Mouse (Mus musculus) limb, embryonic 14.5 days (tissue): ENCODE measurements around the gene Kcmf1. TPM values are rescaled to one million over a fixed set of nuclear protein-coding genes. Genes with fewer than 3 reads are reported as not detected.

ENCODE experiments used
- ATAC-seq: fragments of 200-750 bp; cut with Nextera tagmentation; 2 replicates; pipeline ENCODE4 v1.8.0; 2017; ENCODE audit warnings: low read depth, moderate number of reproducible peaks, moderate TSS enrichment; ENCODE audit not compliant: low FRiP score
- DNase-seq: peaks from one replicate; pipeline ENCODE4 v3.0.0-alpha.2; 2015; ENCODE audit warnings: low spot score
- H3K27ac ChIP-seq: fragments of 300-500 bp; sonication (generic); replicated peaks from 2 replicates; pipeline ENCODE4 v1.5.1; 2014; ENCODE audit warnings: low read depth, mild to moderate bottlenecking, low read length, moderate library complexity, mixed read lengths
- H3K27me3 ChIP-seq: fragments of 300-500 bp; sonication (generic); 2 replicates; pipeline ENCODE4 v1.6.1; 2014; ENCODE audit warnings: low read length, mixed read lengths; ENCODE audit not compliant: control insufficient read depth, insufficient read depth
- H3K36me3 ChIP-seq: fragments of 300-500 bp; sonication (generic); 2 replicates; pipeline ENCODE4 v1.6.1; 2014; ENCODE audit warnings: mild to moderate bottlenecking, low read length, moderate library complexity, mixed read lengths; ENCODE audit not compliant: control insufficient read depth, insufficient read depth
- H3K4me1 ChIP-seq: fragments of 300-500 bp; sonication (generic); 2 replicates; pipeline ENCODE4 v1.6.1; 2014; ENCODE audit warnings: antibody characterized with exemption, low read length, mixed read lengths; ENCODE audit not compliant: control insufficient read depth, insufficient read depth
- H3K4me2 ChIP-seq: fragments of 300-500 bp; sonication (generic); replicated peaks from 2 replicates; pipeline ENCODE4 v1.6.1; 2014; ENCODE audit warnings: low read depth, mild to moderate bottlenecking, low read length, moderate library complexity; ENCODE audit not compliant: severe bottlenecking
- H3K4me3 ChIP-seq: fragments of 300-500 bp; sonication (generic); replicated peaks from 2 replicates; pipeline ENCODE4 v1.5.1; 2014; ENCODE audit warnings: low read length
- H3K9ac ChIP-seq: fragments of 300-500 bp; sonication (generic); 2 replicates; pipeline ENCODE4 v1.6.1; 2014; ENCODE audit warnings: mild to moderate bottlenecking, low read depth, low read length, moderate library complexity; ENCODE audit not compliant: severe bottlenecking
- H3K9me3 ChIP-seq: fragments of 300-500 bp; sonication (generic); 2 replicates; pipeline ENCODE4 v1.6.1; 2016; ENCODE audit warnings: low read length; ENCODE audit not compliant: control insufficient read depth
- POLR2A ChIP-seq: fragments of 200-500 bp; IDR thresholded peaks from 2 replicates; pipeline ENCODE4 v1.8.0; 2012; ENCODE audit warnings: inconsistent platforms, mild to moderate bottlenecking, moderate library complexity, borderline replicate concordance; ENCODE audit not compliant: insufficient read depth, insufficient read length; ENCODE audit errors: extremely low read depth
- WGBS: fragments of 180-500 bp; shearing (Covaris S2); extraction: QIAGEN DNeasy Blood & Tissue Kit; methylation state at CpG from one replicate; pipeline ENCODE4 v1.1.7; 2014; 5-methylcytosine and 5-hydroxymethylcytosine counted together
- polyA plus RNA-seq, 2 experiments: library from polyadenylated mRNA; depleted of rRNA in 1 of 2; stranded (reverse) in 1 of 2; unstranded in 1 of 2; fragments of >200 nt; fragmentation: Nextera tagmentation in 1 of 2; extraction: Ambion mirVana in 1 of 2; gene quantifications; 2 replicates each; pipeline versions ENCODE4 v1.2.1 to v1.2.3; 2012 to 2014

The Kcmf1 gene
- polyA plus RNA-seq, 2 experiments: 61.4 to 119 TPM

DNA sequence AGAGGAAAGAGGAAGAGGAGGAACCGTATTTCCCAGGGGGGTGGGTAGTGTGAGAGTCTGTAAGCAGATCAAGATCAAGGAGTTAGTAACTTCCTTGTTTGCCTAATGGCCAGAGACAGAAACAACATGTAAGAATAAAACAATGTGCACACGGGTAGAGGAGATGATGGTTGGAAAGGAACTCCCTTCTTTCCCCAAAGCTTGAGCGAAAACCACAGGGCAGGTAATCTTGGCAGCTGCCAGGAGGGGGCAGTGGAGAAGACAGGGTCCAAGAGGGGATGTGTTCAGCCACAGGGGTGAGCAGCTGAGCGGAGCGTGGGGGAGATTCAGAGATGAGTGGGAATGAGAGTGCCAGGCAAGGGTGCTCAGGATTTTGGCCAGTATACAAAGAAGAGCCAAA is 48.1 kb downstream of the Kcmf1 start:
- Histone ChIP-seq H3K4me1 (no peaks in the 10 kb centered on the region), H3K9ac (no peak overlapping the region), H3K27me3 (no peaks in the 10 kb centered on the region), H3K27ac (no peak overlapping the region), H3K9me3 (no peaks in the 10 kb centered on the region), H3K4me2 (no peak overlapping the region), H3K36me3 (peaks cover 79% of the 10 kb centered on the region), H3K4me3 (no peak overlapping the region)
- DNase-seq: no peak
- 84% methylated on average over 5 of the region's 5 CpGs for WGBS
- ATAC-seq: no peak
- TF ChIP-seq POLR2A: no peak

DNA sequence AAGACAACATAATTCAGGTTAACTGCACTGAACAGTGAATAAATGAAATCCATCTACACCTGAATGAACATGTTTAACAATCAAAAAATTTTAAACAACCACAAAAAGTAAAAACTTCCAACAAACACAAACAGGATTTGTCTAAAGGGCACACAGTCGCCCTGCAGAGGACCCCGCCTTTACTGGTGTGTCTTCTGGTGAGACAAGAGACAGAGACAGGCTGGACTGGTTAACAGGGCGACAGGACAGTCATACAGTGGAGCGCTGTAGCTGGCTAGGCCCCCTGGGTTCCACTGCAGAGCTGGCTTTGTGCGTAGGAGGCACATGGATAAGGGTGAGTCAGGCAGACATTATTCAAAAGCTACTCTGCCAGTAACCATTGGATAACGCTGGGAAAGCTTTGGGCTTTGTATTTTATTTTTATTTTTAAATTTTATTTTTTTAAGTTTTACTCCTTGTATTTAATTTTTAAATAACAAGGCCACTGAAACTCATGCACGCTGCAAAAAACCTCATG is 57.7 kb downstream of the Kcmf1 start:
- TF ChIP-seq POLR2A: no peak
- no peak overlapping the region for H3K4me3 ChIP-seq
- H3K27me3 ChIP-seq: no peaks in the 10 kb centered on the region
- 88% methylated on average over 7 of the region's 7 CpGs for WGBS
- H3K9ac ChIP-seq: no peak overlapping the region
- DNase-seq: no peak
- H3K27ac ChIP-seq: no peak overlapping the region
- no peaks in the 10 kb centered on the region for H3K4me1 ChIP-seq
- ATAC-seq: no peak
- no peaks in the 10 kb centered on the region for H3K9me3 ChIP-seq
- H3K4me2 ChIP-seq: no peak overlapping the region
- peaks cover 73% of the 10 kb centered on the region for H3K36me3 ChIP-seq

DNA sequence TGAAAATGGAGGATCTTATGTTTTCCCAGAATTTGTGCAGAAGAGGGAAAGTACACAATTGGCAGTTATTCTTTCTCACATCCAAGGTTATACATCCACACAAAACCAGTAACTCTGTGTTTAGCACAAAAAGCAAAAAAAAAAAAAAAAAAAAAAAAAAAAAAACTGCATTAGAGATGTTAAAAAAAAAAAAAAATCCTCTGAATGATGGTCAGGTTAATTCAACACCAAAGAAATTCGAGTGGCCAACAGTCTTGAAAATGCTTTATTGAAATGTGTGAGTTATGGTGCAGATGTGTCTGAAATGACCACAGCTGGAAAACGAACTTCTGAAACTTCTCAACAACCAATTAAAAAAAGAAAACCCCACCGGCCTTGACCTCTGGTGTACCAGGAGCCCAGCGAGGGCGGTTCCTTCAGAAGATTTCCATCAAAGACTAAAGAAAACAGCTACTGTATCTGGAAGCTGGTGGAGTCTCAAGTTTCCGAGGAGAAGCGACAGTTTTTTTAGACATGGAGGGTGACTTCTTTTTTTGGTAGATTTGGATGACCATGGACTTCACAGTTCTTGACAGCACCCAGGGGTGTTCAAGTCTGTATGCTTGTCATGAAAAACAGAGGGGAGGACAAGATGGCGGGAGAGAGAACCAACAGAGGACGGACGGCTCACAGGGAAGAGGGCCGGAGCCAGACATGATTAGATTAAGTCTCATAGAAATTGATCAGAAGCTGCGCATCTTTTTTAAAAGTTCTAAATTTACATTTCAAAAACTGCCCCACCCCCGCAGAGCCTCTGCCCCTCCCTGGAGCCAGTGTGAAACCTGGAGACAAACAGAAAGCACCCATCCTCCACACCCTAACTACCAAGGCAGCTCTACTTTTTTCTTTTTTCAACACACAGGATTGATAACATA is 58.7 kb downstream of the Kcmf1 start:
- no peak overlapping the region for H3K27ac ChIP-seq
- 86% methylated on average over 13 of the region's 13 CpGs for WGBS
- no peaks in the 10 kb centered on the region for H3K4me1 ChIP-seq
- TF ChIP-seq POLR2A: no peak
- no peaks in the 10 kb centered on the region for H3K27me3 ChIP-seq
- no peak overlapping the region for H3K4me3 ChIP-seq
- peaks cover 64% of the 10 kb centered on the region for H3K36me3 ChIP-seq
- no peak for ATAC-seq
- H3K4me2 ChIP-seq: no peak overlapping the region
- no peak overlapping the region for H3K9ac ChIP-seq
- no peak for DNase-seq
- no peaks in the 10 kb centered on the region for H3K9me3 ChIP-seq

DNA sequence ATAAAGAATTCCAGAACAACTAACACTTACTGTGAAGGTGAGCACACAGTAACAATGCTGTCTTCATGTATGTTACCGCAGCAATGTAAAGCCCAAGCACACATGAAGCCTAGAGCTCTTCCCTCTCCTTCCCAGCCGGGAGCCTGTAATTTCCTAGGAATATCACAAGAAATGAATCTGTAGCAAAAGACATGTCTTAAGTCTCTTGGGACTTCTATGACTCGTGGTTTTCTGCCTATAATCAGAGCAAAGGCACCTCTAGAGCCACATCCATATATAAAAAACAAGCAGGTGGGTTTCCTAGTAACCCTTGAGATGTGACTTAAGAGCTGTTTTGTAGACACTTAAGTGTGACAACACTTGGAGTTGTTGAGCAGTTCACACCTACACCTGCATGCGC is 62.0 kb downstream of the Kcmf1 start:
- no peak overlapping the region for H3K27ac ChIP-seq
- no peak for ATAC-seq
- 81% methylated on average over 4 of the region's 4 CpGs for WGBS
- no peaks in the 10 kb centered on the region for H3K27me3 ChIP-seq
- no peak overlapping the region for H3K9ac ChIP-seq
- H3K4me1 ChIP-seq: no peaks in the 10 kb centered on the region
- H3K4me3 ChIP-seq: no peak overlapping the region
- H3K36me3 ChIP-seq: peaks cover 31% of the 10 kb centered on the region
- no peaks in the 10 kb centered on the region for H3K9me3 ChIP-seq
- no peak for TF ChIP-seq POLR2A
- DNase-seq: no peak
- H3K4me2 ChIP-seq: no peak overlapping the region

DNA sequence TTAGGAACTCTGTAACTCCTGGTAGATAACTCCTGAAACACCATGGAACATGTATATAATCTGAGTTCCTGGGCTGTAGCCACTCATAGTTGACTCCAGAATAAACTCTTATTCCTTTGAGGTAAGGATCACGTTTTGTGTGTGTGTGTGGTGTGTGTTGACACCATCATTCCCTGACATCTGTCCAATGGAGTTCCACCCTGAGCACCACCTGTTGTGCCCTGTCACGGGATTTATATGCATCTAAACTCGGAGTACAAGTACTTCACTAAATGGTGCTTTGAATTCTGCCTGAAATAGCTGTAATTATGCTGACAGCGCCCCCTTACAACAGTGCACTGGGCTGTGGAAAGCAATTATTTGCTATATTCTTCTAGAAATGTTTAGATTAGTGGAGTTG is 65.3 kb downstream of the Kcmf1 start:
- no peak for DNase-seq
- no peak for ATAC-seq
- TF ChIP-seq POLR2A: no peak
- Histone ChIP-seq H3K27ac (no peak overlapping the region), H3K36me3 (0 out of 2 replicates have a peak, but pooled peaks cover under 1% of the 10 kb centered on the region), H3K9me3 (no peaks in the 10 kb centered on the region), H3K4me3 (no peak overlapping the region), H3K4me2 (no peak overlapping the region), H3K9ac (no peak overlapping the region), H3K27me3 (no peaks in the 10 kb centered on the region), H3K4me1 (no peaks in the 10 kb centered on the region)
- WGBS: 57% methylated on average over 4 of the region's 4 CpGs

DNA sequence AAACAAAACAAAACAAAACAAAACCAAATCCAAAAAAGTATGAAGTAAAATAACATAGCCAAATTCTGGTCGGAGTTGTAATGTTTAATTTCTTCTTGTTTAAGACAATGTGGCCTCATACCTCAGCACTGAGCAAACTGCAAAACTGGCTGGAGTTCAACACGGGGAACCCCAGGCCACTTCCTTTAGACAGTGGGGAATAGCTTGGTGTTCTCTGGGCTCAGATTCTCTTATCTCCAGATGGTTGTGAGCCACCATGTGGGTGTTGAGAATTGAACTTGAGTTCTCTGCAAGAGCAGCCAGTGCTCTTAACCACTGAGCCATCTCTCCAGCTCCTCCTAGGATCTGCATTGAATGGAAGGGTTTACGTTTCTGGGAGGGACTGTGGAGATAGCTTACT is 67.9 kb downstream of the Kcmf1 start:
- TF ChIP-seq POLR2A: no peak
- Histone ChIP-seq H3K4me2 (no peak overlapping the region), H3K36me3 (no peaks in the 10 kb centered on the region), H3K4me3 (no peak overlapping the region), H3K27me3 (no peaks in the 10 kb centered on the region), H3K4me1 (no peaks in the 10 kb centered on the region), H3K27ac (no peak overlapping the region), H3K9me3 (no peaks in the 10 kb centered on the region), H3K9ac (no peak overlapping the region)
- 54% methylated on average over 3 of the region's 3 CpGs for WGBS
- ATAC-seq (no peak), DNase-seq (no peak)
